Mouse (Mus musculus) brain, embryonic 18.5 days (tissue): ENCODE results near the gene Sik2.

Experiments used
- DNase-seq: peaks from one replicate; pipeline ENCODE4 v3.0.0-alpha.2; 2012; ENCODE audit warnings: low read depth, low spot score

The Sik2 gene

DNA sequence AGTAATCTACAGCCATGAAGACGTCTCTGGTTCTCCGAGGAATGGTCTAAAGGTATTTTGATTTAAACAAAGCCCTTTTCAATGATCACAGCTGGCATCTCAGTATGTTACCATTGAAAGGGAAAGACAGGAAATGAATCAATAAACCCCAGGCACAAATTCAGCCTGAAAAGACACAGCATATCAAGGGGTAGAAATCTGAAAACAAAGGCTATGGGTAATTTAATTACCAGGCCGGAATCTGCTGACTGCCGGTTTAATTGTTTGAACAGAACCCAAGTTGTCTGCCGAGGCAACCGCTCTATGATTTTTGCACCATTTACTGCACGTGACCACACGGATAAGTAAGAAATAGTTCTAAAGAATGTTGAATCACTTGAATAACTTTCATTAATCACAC, 22.8 kb downstream of the Sik2 start:
- DNase-seq, result no peak

DNA sequence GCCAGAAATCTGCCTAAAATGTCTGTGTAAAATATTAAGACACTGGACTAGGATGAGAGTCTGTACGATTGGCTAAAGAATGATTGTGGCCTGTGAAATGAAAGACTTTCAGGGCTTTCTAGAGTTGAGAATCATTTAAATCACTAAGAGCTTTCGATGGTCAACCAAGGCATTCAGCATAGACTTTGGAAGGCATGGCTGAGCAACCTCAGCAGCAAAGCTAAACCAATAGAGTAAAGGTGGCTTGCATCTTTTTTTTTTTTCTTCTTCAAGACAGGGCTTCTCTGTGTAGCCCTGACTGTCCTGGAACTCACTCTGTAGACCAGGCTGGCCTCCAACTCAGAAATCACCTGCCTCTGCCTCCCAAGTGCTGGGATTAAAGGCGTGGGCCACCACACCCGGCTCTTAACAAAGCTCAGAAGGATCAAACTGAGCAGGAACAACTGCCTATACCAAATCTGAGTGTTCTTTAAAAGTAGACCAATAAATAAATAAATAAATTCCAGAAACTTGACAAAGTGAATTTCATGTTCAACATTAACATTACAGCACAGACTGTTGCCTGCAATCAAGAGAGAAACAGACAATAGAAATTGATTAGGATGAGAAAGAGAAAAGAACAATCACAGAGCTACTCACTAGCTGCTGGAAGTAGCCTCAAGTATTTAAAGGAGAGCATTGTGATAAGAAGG, 27.2 kb downstream of the Sik2 start:
- no peak for DNase-seq

DNA sequence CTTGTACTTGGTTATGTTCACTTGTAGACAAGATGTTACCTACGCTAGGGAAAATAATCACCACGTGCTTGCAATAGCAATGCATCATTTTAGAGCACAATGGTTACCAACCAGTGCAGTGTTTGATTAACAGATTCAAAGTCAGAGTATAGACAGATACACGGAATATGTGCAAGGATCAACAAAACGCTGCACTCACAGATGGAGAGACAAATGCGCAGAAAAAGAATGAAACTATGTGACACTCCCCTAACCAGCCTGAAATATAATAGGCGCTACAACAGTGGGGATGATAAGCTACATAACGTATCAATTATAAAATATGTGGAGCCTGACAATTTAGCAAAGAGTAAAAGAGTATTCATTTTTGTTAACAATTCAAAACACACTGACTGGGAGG, 34.2 kb downstream of the Sik2 start:
- no peak for DNase-seq

DNA sequence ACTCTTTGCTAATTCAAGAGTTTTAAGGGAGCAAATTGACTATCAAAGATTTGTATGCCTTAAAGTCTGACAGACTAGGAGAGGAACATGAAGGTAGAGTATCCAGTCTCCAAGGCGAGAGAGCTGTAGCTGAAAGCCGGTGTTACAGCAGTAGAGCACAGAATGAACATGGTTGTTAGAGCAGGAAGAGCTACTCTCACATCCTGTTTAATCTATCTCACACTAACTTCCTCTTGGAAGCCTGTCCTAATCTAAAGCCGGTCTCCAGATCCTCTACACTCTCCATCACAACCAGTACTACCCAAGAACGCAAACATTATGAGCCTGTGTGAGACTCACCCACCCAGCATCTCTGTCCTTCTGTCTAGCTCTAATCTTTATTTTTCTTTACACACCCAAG, 38.5 kb downstream of the Sik2 start:
- DNase-seq, result no peak

DNA sequence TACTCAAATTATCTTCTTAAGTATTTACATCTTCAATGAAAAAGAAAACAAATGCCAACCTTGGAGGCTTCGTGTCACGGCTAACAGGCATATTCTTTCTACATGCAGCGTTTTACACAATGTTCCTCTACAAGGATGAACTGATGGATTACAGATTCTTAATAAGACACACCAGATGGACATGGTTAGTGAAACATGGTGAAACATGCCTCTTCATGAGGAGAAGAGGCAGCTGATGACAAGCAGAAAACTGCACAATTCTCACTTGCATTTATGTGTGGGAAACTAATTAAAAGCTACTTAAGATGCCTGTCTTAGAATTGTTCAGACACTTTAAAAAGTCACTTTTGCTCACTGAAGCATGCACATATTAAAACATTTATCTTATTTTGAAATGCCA, 39.6 kb downstream of the Sik2 start:
- DNase-seq, result no peak

DNA sequence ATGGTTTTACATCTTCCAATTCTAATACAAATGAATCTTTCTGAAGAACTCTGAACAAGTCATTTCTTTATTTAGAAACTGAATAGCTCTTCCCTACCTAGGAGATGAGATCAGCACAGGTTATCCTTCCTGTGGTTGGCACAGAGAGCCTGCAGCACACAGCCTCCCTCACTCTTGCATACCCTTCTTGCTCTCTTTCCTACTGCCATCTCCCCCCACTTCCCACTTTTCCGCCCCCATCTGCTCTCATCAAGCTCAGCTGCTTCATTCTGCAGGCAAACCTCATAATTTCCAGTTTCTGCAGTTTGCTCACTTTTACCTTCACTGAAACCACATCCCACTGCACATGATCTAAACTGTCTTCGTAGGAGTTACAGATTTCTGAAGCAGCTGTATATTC, 42.6 kb downstream of the Sik2 start:
- no peak for DNase-seq

DNA sequence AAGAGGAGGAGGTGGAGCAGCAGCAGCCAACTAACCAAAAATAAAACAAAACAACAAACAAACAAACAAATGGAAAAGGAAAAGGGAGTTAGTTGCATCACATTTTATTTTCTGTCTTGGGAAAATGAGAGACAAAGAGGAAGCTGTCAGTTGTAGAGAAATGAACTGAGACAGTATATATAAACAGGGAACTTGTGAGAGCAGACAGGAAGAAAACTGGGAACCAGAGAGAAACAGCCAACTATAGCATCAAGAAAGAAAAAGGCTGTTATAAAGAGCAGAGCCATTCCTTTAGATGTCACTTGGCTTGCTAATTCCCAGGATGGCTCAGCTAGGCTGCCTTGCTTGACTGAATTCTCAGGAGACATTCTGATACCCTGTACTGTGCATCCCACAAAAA, 43.5 kb downstream of the Sik2 start:
- DNase-seq, result no peak

DNA sequence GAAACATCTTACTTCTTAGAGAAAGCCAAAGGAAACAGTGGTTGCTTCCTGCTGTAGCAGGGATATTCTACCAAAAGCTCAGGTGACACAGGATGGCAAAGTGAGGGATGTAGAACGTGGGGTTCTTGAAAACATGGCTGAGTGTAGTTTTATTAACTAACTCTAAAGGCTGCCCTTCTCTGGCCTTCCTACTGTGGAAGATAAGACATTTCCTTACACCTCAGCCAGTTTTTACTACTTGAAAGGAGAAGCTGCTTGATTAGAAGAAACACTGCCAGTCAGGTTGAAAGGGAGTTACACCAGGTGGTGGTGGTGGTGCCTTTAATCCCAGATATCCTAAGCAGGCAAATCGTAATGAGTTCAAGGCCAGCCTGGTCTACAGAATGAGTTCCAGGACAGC, 44.0 kb downstream of the Sik2 start:
- DNase-seq, result no peak

DNA sequence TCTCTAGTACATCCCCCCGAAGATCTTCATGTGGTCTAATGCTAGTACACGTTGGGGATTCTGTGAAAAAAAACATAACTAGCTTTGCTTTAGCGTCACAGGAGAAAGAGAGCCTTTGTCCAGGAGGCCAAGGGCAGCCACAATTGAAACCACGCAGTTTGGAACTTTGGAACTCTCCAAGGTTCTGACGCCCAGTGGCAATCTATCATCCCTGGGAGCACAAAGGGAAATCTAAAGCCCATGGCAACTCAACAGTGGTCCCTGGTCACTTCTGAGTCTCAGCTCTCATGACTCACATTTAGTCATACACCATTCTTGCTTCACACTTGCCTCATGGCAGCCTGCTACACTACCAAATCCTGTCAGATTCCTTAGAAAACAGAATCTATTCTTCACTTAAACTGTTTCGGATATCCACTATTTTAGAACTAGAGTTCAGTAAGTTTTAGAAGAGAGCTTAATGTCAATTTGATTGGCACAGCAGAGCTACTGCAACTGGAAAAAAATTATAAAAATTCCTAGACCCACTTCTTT, 50.9 kb downstream of the Sik2 start:
- DNase-seq, result no peak

DNA sequence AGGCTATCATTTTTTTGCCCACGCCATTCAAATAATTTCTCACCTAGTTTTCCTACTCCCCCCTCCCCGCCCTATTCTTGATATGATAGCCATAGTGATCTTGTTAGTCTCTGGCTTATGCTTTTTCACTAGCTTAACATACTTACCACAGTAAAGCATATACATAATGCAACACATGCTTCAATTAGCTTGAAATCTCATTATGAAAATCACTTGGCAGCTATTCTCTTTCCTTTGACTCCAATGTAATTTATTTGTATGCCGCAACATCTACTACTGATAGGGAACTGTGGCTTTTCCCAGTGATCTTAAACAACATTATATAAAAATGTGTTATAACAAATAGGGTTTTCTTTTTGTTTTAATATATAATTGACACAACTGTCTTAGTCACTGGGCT, 53.7 kb downstream of the Sik2 start:
- no peak for DNase-seq

DNA sequence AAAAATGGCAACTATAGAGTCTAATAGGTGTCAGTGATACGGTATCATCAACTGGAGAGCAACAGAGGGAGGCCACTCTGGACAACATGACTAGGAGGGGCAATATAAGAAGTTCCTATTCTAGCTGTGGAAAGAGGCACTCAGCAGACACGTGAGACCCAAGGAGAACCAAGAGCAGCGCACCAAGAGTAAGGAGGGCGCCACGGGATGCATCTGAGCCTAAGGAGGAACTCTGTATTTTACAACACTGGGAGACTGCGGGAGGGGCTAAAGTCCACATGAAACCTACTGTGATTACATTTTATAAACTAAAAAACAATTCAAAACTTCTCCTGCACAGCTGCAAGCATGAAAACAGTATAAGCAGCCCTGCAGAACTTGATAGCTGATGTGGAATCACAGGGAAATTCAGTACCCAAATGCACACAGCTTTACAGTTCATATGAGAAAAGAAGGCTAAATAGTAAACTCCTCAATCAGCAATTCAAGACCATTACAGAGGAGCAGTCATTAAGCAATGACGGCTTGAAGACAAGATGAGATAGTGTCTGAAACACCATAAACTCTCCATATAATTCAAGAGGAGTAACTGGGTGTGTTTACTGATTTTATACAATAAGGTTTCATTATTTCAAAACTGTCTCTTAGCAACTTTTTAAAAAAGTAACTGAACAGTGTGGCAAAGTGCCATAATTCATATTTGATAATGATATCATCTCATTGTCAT, 60.6 kb downstream of the Sik2 start:
- no peak for DNase-seq

DNA sequence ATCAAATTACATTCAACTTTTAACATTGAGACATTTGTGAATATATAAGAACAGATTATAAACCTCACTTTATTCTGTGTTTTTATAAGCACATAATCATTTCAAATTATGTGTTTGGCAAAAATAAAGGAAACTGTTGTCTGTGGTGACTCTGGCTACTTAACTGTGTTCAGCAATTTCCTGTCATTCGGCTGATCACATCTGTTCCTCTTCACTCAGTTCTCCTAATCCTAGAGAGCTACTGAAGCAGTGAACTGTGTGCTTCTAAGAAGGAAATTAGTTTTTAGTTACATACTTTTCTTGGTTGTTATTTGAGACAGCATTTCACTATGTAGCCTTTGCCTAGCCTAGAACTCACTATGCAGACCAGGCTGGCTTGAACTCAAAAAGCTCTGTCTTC, 62.5 kb downstream of the Sik2 start:
- DNase-seq, result no peak

DNA sequence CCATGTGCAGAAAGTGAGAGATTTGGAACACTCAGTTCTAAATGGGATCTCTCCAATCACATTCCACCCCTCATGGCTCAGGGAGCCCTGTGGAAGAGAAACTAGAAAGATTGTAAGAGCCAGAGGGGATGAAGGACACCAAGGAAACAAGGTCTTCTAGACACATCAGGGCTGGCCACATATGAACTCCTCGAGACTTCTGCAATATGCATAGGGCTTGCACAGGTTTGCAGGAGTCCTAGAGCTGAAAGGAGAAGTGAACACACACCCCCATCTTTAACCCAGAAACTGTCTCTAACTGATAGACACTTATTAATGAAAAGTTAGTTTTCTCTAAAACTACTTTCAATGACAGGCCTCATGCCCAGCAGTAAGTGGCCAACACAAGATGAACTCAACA, 64.0 kb downstream of the Sik2 start:
- no peak for DNase-seq

DNA sequence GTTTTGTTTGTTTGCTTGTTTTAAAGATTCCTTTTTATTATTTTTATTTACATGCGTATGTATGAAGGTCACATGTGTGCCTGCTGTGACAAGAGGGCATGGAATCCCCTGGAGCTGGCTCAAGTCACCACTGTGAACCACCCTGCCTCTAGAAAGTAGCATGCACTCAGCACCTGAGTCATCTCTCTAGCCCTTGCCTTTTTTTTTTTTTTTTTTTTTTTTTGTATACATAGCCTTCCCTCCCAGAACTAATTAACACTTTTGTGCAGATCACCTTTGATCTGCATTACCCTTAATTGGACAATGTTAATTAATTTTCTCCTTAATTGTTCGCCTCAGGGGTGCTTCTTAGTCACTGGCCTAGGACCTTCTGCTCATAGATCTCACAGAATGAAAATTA, 66.2 kb downstream of the Sik2 start:
- DNase-seq, result no peak

DNA sequence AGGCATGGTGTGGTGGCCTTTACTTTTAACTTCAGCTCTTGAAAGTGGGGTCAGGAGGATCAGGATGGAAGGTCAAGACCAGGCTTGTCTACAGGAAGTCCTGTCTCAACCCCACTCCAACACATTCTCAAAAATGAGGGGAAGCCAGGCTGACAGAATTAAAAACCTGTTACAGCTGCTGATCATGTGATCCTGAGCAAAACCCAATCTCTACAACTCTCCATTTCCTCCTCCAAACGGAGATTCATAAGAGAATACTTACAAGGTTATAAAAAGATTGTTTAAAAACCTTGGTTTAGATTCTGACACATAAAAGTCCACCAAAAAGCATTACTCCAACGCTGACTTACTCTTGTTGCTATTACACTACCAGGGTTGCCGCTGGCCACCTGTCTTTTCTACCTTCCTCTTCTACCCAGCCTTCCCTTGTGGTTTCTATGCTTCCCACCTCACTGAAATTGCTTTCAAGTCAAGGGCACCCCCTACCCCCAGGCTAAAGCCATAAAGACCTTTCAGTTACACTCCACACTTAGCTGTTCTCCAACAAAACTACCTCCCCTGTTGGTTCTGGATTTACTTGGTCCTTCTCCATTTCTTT, 67.0 kb downstream of the Sik2 start:
- no peak for DNase-seq

DNA sequence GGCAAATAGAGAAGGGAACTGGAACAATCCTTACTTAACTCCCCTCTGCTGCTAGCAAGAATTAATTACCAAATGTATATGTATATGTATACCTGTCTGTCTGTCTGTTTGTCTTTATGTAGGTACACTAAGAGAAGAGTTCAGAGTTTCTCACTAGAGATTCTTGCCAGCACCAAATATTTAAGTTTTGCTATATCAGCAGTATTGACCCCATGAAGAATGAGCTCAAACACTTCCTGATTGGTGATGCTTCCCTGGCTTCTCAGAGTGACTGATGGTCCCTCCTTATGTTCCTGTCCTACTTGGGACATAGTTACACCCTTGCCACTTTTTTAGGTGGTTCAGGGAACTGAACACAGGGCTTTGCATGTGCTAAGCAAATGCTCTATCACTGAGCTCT, 78.9 kb downstream of the Sik2 start:
- DNase-seq, result no peak

DNA sequence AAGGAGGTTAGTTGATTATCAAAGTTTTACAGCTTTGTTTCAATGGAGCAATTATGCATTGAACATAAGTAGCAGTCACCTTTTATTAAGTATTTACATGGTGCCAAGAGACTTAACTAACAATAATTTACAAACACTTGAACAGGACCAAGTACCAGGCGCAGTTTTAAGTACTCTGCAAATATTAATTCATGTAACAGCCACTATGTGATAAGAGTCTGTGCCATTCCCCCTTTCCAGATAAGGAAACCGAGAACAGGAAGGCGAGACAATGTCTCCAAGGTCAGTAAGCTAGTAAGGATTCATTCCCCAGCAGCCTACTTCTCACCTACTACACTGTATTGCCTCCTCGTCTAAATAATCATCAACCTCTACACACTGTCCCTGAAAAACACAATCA, 83.1 kb downstream of the Sik2 start:
- no peak for DNase-seq

DNA sequence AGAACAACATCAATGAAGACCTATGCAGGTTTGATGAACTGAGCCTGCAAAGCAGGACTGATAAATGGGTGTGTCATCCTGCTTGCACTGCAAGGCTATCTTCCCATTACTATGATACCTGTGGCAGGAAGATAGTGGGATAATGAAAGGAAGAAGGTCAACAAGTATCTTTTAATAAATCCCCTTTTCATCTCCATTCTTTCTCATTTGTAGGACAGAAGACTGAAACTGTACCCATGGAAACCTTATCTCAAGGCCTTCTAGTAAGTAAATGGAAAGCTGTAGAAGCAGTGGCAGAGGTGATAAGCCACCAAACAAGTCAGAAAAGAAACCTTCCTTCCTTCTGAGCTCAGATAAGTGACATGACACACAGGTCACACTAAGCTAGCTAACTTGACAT, 84.4 kb downstream of the Sik2 start:
- DNase-seq, result no peak

DNA sequence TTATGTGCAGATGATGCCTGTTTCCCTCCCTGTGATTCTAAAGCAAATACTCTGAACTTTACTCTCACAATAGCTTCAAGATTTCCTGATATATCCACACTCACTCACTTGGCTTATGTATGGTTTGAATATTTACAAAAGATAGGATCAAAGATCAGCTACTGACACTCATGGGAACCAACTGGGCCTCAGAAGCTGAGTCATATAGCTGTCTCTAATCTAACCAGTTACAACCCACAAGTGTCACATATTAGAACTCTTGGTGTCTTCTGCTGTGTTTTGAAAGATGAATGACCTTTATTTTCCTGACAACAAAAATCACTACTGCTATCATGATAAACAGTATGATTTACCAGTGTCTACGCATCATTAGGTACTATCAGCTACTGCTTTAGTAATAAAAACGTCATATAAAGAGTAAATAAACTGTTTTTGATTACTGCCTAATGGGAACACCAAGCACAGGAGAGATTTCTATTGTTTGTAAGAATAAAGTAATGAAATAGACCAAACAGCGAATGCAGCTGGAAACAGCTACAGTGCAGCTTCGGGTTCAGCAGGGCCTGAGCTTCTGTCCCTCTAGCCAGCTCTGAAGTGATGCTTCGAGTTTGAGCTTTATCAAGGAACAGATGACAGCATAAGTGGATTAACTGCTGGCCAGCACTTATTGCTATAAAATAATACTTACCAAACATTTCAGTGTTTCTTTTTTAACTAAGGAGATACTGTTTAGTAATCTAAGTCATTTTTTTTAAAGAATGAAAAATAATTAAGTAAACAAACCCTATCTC, 86.3 kb downstream of the Sik2 start:
- no peak for DNase-seq

DNA sequence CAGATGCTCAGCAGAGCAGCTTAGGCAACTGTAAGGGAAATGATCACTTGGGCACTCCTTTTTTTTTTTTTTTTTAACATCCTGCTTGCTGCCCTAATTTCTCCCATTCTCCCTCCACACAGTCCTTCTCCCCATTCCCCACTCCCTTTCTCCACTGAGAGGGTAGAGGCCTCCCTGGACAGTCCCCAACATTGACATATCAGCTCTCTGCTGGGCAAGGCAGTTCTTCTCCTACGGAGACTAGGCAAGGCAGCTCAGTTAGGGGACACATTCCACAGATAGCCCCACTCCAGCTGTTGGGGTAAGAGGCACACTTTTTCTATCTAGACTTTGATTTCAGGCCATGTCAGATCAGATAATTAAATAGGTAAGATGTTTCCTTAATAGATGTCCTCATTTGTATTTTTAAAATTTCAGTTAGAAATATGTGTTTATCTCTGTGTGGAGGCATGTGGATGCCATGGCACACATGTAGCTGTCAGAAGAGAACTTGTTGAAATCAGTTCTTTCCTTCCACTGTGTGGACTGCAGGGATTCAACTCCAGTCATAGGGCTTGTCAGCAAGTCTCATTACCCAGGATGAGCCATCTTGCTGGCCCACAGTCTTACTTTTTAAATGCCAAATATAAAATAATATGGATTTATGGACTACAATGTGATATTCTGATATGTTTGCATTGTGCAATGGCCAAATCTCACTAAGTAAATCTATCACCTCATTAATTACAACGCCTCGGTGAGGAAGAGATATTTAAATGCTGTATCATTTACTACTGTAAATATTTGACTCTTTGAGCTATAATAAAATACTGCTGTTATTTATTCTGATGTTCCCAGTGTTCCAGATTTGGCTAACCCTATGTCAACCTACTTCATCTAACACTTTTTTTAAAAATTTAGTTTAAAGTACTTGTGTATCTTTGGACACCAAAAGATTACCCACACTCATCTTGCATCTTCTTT, 87.7 kb downstream of the Sik2 start:
- DNase-seq, result no peak

DNA sequence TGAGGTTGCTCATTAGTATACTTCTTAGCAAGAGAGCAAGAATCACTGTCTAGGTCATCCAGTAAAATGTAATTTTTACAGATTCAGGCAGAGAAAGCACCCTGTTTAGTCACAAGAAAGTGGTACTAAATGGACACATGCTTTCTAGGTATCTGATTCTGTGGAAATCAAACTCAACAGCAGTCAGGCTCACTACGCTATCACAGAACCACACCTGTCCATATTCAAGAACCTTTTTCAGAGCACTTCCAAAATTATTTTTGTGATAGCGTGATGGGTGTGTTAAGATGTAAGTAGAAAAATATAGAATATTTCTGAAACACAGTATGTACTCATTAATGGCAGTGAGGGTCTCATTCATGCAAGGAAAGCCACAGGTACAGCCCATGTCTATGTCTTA, 89.3 kb downstream of the Sik2 start:
- no peak for DNase-seq
